Mouse (Mus musculus): Measurements from ENCODE around the gene Dnaja3. TPM values are rescaled to one million over a fixed set of nuclear protein-coding genes. Genes with fewer than 3 reads are reported as not detected.
"Not testable (repeated sequence)": the region's sequence is repeated elsewhere in the genome, so short reads cannot be mapped to it uniquely, and the experiment has no call there.

Dnaja3 gene
- polyA plus RNA-seq, 1 experiment, result 193 TPM

- no peaks in the 10 kb centered on the region for H3K4me1 ChIP-seq (ENCODE audit: control insufficient read depth, insufficient read depth, insufficient read length, low read length)
- peak overlapping the region; percentile 68 for H3K27ac ChIP-seq (replicated peaks; ENCODE audit: low read depth, low read length)
- H3K4me3 ChIP-seq (ENCODE audit: insufficient read depth, low read depth, low read length), result peak overlapping the region; percentile 69
Observed at GRCm38 (mm10) chr16:4684457-4684791, 44.6 kb downstream of the Dnaja3 start.

- not testable (repeated sequence) for H3K4me1 ChIP-seq (ENCODE audit: control insufficient read depth, insufficient read depth, insufficient read length, low read length); H3K27ac ChIP-seq (replicated peaks; ENCODE audit: low read depth, low read length); H3K4me3 ChIP-seq (ENCODE audit: insufficient read depth, low read depth, low read length)
Observed at GRCm38 (mm10) chr16:4689371-4689770, 49.6 kb downstream of the Dnaja3 start.

DNA sequence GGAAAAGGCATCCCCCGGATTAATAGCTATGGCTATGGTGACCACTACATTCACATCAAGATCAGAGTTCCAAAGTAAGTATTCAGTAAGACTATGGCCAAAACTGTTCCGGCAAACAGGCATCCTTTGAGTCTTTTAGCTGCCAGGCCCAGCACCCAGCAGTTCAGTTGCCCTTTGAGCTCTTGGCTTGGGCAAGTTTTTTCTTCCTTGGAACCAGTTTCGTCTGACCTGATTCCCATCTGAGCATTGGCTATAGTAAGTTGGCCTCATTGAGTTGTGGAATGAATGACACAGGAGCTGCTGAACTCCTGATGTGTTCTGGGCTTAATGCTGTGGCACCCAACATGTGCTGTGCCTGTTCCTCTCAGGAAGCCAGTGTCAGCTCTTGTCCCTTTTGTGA, 61.4 kb downstream of the Dnaja3 start:
- H3K4me3 ChIP-seq (ENCODE audit: insufficient read depth, low read depth, low read length), result no peak overlapping the region
- H3K27ac ChIP-seq (replicated peaks; ENCODE audit: low read depth, low read length), result no peak overlapping the region
- H3K4me1 ChIP-seq (ENCODE audit: control insufficient read depth, insufficient read depth, insufficient read length, low read length), result no peaks in the 10 kb centered on the region

DNA sequence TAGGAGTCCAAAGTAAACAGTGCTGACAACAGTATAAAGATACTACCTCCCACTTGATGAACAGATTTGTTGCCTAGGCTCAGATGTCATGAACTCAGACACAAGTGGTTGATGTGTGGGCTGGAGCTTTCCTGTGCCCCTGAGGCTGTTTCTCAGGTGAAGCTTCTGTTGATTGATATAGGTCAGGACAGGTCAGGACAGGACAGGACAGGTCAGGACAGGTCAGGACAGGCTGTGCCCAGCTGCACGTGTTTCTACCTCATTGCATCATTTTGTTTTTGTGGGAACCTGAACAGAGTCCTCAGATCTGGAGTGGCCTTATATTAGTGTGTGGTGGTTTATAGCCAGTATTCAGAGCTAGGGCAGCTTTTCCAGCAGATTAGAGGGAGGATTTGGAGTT, 62.9 kb downstream of the Dnaja3 start:
- peaks cover 5% of the 10 kb centered on the region; the same call in 1 of the 2 replicates for H3K4me1 ChIP-seq (ENCODE audit: control insufficient read depth, insufficient read depth, insufficient read length, low read length)
- no peak overlapping the region for H3K4me3 ChIP-seq (ENCODE audit: insufficient read depth, low read depth, low read length)
- no peak overlapping the region for H3K27ac ChIP-seq (replicated peaks; ENCODE audit: low read depth, low read length)

DNA sequence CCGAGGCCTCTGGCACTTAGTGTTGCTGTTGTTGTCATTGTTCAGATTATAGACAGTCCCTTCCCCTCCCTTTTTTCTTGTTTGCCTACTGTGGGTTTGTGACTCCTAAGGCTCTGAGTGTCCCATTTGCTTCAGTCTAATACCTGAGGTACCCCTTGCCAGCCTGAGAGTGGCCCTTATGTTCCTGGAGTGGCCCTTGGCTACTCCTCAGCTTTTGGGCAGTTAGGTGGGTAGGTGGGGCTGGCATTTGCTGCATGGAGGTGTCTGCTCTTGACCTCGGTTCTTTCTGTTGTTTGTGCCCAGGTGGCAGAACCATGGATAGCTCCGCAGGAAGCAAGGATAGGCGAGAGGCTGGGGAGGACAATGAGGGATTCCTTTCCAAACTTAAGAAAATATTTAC, 65.8 kb downstream of the Dnaja3 start:
- H3K27ac ChIP-seq (replicated peaks; ENCODE audit: low read depth, low read length), result no peak overlapping the region
- H3K4me3 ChIP-seq (ENCODE audit: insufficient read depth, low read depth, low read length), result no peak overlapping the region
- peaks cover 6% of the 10 kb centered on the region; the same call in 1 of the 2 replicates for H3K4me1 ChIP-seq (ENCODE audit: control insufficient read depth, insufficient read depth, insufficient read length, low read length)

- no peak overlapping the region for H3K4me3 ChIP-seq (ENCODE audit: insufficient read depth, low read depth, low read length)
- peaks cover 11% of the 10 kb centered on the region; the same call in 1 of the 2 replicates for H3K4me1 ChIP-seq (ENCODE audit: control insufficient read depth, insufficient read depth, insufficient read length, low read length)
- no peak overlapping the region for H3K27ac ChIP-seq (replicated peaks; ENCODE audit: low read depth, low read length)
Observed at GRCm38 (mm10) chr16:4711173-4711572, 71.4 kb downstream of the Dnaja3 start.

GRCm38 (mm10) chr16:4713861-4714710, 74.3 kb downstream of the Dnaja3 start:
- Histone ChIP-seq H3K27ac (replicated peaks; ENCODE audit: low read depth, low read length) (peak overlapping the region; percentile 36), H3K4me1 (ENCODE audit: control insufficient read depth, insufficient read depth, insufficient read length, low read length) (peaks cover 5% of the 10 kb centered on the region; the same call in 1 of the 2 replicates), H3K4me3 (ENCODE audit: insufficient read depth, low read depth, low read length) (no peak overlapping the region)

DNA sequence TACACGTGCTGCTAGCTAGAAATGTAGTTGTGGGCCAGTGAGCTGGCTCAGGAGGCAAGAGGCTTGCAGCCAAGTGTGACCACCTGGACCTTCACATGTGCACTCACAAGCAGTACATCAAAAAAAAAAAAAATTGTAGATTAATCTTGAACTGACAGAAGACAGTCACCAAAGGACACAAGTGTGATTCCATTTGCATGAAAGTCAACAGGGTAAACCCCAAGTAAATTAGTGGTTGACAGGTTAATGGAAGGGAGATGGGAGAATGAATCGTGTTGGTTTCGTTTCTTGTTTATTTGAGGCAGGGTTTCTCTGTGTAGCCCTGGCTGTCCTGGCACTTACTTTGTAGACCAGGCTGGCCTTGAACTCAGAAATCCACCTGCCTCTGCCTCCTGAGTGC, 78.1 kb downstream of the Dnaja3 start:
- Histone ChIP-seq H3K4me1 (ENCODE audit: control insufficient read depth, insufficient read depth, insufficient read length, low read length) (peaks cover 10% of the 10 kb centered on the region), H3K4me3 (ENCODE audit: insufficient read depth, low read depth, low read length) (no peak overlapping the region; the same call in 1 of the 2 replicates), H3K27ac (replicated peaks; ENCODE audit: low read depth, low read length) (no peak overlapping the region)

DNA sequence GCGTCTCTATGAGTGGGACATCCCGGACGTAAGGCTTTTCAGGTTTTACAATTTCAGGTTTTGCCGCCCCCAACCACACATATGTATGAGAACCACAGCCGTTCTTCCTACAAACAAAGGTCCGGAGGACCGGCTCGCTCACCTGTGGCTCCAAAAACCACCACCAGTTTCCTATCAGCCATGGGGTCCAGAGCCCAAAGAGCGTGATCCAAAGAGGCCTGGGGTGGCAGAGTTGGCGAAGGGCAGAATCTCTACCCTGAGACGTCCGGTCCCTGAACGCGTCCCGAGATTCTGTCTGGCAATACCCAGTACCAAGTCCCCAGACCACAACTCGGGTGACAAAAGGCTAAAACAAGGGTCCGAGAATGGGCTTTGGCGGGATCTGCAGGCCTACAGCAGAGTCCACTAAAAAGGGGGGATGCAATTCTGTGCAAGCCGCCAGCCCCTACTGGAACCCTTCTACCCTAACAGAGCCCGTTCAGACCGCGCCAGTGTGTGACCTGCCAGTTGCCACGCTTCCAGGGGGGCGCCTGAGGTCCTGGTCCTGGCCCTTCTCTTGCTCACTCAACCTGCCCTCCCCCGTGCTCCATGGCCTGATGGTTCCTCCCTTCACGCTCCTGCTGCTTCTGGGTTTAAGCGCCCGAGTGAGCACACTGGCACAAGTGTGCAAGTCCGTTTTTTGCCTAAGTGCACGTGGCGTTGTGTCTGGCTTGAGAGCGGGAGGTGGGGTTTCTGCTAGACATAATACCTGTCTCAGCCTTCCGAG, 79.1 kb downstream of the Dnaja3 start, which contains the start of gene Nmral1:
Nmral1 (minus strand) TSS at position 604 of the 766 bp plus-strand sequence.
- Histone ChIP-seq H3K27ac (replicated peaks; ENCODE audit: low read depth, low read length) (no peak within 1 kb of the TSS), H3K4me1 (ENCODE audit: control insufficient read depth, insufficient read depth, insufficient read length, low read length) (peaks cover 11% of the 10 kb centered on the region), H3K4me3 (ENCODE audit: insufficient read depth, low read depth, low read length) (peak within 1 kb of the TSS; percentile 84)

GRCm38 (mm10) chr16:4722128-4722914, 82.5 kb downstream of the Dnaja3 start:
- H3K27ac ChIP-seq (replicated peaks; ENCODE audit: low read depth, low read length), result peak overlapping the region; percentile 67
- H3K4me3 ChIP-seq (ENCODE audit: insufficient read depth, low read depth, low read length), result no peak overlapping the region; the same call in 1 of the 2 replicates
- peaks cover 6% of the 10 kb centered on the region for H3K4me1 ChIP-seq (ENCODE audit: control insufficient read depth, insufficient read depth, insufficient read length, low read length)

- peaks cover 8% of the 10 kb centered on the region for H3K4me1 ChIP-seq (ENCODE audit: control insufficient read depth, insufficient read depth, insufficient read length, low read length)
- peak overlapping the region; percentile 67 for H3K27ac ChIP-seq (replicated peaks; ENCODE audit: low read depth, low read length)
- H3K4me3 ChIP-seq (ENCODE audit: insufficient read depth, low read depth, low read length), result no peak overlapping the region
Observed at GRCm38 (mm10) chr16:4722915-4723209, 83.1 kb downstream of the Dnaja3 start.

- H3K27ac ChIP-seq (replicated peaks; ENCODE audit: low read depth, low read length), result no peak overlapping the region
- no peak overlapping the region for H3K4me3 ChIP-seq (ENCODE audit: insufficient read depth, low read depth, low read length)
- H3K4me1 ChIP-seq (ENCODE audit: control insufficient read depth, insufficient read depth, insufficient read length, low read length), result peaks cover 11% of the 10 kb centered on the region
Observed at GRCm38 (mm10) chr16:4725266-4725665, 85.5 kb downstream of the Dnaja3 start.

DNA sequence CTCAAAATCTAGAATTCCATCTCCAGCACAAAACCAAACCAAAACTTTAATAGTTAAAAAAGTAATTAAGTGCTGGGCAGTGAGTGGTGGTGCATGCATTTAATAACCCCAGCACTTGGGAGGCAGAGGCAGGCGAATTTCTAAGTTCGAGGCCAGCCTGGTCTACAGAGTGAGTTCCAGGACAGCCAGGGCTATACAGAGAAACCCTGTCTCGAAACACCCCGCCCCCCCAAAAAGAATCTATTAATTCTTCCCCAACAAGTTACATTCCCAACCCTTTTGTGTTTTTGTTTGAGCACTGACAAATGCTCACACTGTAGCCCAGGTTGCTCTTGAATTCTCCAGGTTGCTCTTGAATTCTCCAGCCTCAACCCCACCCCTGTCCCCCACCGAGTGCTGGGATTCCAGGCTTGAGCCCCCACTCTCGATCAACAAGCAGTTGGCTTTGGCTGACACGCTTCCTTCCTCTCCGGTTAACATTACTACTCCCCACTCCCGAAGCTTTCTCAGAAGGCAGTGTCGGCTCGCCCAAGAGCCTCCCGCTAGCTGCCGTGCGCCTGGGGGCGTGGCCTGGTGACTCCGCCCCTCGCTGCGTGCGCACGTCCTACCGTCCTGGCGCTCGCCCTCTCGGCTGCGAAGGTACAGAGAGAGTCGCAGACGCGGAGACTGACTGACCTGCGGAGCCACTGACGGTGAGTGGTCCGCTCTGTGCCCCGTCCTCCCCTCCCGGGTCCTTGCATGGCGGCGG, 86.2 kb downstream of the Dnaja3 start, which contains the start of gene Hmox2:
Hmox2 (plus strand) TSS at position 582 of the 748 bp plus-strand sequence.
- Histone ChIP-seq H3K4me1 (ENCODE audit: control insufficient read depth, insufficient read depth, insufficient read length, low read length) (peaks cover 11% of the 10 kb centered on the region), H3K4me3 (ENCODE audit: insufficient read depth, low read depth, low read length) (peak within 1 kb of the TSS; percentile 88), H3K27ac (replicated peaks; ENCODE audit: low read depth, low read length) (peak within 1 kb of the TSS; percentile 84)

DNA sequence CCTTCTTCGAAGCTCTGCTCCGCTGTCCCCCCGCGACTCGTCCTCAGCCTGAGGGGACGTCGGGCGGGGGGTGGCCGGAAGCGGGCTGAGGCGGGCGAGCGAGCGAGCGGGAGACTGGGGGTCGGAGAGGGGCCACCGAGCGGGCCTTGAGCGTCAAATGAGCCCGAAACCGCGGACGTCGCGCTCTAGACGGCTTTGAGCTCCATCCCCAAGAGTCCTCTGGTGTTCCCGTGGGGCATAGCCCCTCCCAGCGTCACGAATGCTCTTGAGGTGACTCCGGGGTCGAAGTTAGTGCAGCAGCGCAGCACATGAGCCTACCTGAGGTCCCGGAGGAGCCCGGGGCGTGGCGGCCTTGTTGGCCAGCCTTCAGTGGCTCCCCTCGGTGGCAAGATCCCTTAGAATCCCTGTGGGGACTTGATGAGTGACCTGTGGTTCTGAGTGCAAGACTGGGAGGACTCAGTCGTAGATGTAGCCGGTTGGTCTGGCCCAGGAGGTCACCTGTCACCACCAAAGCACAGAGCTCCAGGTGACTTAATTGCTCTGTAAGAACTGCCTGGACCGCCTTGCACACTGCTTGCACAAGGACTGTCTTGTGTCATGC, 86.8 kb downstream of the Dnaja3 start:
- Histone ChIP-seq H3K4me3 (ENCODE audit: insufficient read depth, low read depth, low read length) (peak overlapping the region; percentile 88), H3K27ac (replicated peaks; ENCODE audit: low read depth, low read length) (peak overlapping the region; percentile 84), H3K4me1 (ENCODE audit: control insufficient read depth, insufficient read depth, insufficient read length, low read length) (peaks cover 15% of the 10 kb centered on the region)
